Mouse (Mus musculus) CH12.LX (cell line): Measurements from ENCODE around the gene Ctbs.

Experiments used
- CTCF ChIP-seq, 2 experiments: IDR thresholded peaks in 1 of 2; conservative IDR thresholded peaks in 1 of 2; 2 replicates each; pipeline ENCODE4 v1.5.1; 2011 to 2012; ENCODE audit warnings: low read depth in 2 of 2, low read length in 2 of 2, improper control_type of control experiment in 1 of 2, inconsistent platforms in 1 of 2, mild to moderate bottlenecking in 1 of 2, moderate library complexity in 1 of 2
- JUND ChIP-seq: conservative IDR thresholded peaks from 2 replicates; pipeline ENCODE4 v1.6.1; 2011; ENCODE audit warnings: low read depth, low read length, improper control_type of control experiment
- MAFK ChIP-seq: IDR thresholded peaks from 2 replicates; pipeline ENCODE4 v1.6.1; 2011; ENCODE audit warnings: low read length, improper control_type of control experiment; ENCODE audit not compliant: insufficient replicate concordance
- MAX ChIP-seq: IDR thresholded peaks from 2 replicates; pipeline ENCODE4 v1.6.1; 2011; ENCODE audit warnings: low read length, improper control_type of control experiment
- MEF2A ChIP-seq: IDR thresholded peaks from 2 replicates; pipeline ENCODE4 v1.6.1; 2014; ENCODE audit warnings: low read depth, mild to moderate bottlenecking, inconsistent platforms, low read length, improper control_type of control experiment, borderline replicate concordance
- POLR2A ChIP-seq: IDR thresholded peaks from 2 replicates; pipeline ENCODE4 v1.6.1; 2011; ENCODE audit warnings: low read depth, mild to moderate bottlenecking, improper control_type of control experiment, low read length
- RAD21 ChIP-seq: IDR thresholded peaks from 2 replicates; pipeline ENCODE4 v1.6.1; 2011; ENCODE audit warnings: low read depth, mild to moderate bottlenecking, low read length, improper control_type of control experiment, moderate library complexity
- RCOR1 ChIP-seq: conservative IDR thresholded peaks from 2 replicates; pipeline ENCODE4 v1.6.1; 2012; ENCODE audit warnings: low read depth, mild to moderate bottlenecking, inconsistent platforms, low read length, improper control_type of control experiment
- SMC3 ChIP-seq: IDR thresholded peaks from 2 replicates; pipeline ENCODE4 v1.6.1; 2011; ENCODE audit warnings: low read depth, low read length, improper control_type of control experiment
- TCF12 ChIP-seq: IDR thresholded peaks from 2 replicates; pipeline ENCODE4 v1.6.1; 2014; ENCODE audit warnings: low read depth, mild to moderate bottlenecking, inconsistent platforms, low read length, improper control_type of control experiment

- no peak for TF ChIP-seq MAX
- TF ChIP-seq CTCF (conservative IDR thresholded peaks at IDR 0.05 in 1 of 2, IDR thresholded peaks at IDR 0.05 in 1 of 2; ENCODE audit: low read depth in 2 of 2, low read length in 2 of 2): no peak
- TF ChIP-seq POLR2A: no peak
- TF ChIP-seq TCF12: no peak
- no peak for TF ChIP-seq MEF2A
- TF ChIP-seq SMC3: no peak
- no peak for TF ChIP-seq MAFK
- TF ChIP-seq RCOR1: no peak
- no peak for TF ChIP-seq JUND
- no peak for TF ChIP-seq RAD21
These were observed 30.1 kb upstream of the Ctbs start for GRCm38 (mm10) chr3:146419534-146419933.
